Mouse (Mus musculus) lung, embryonic 14.5 days (tissue): ENCODE measurements around the gene Ttyh2. TPM values are rescaled to one million over a fixed set of nuclear protein-coding genes. Genes with fewer than 3 reads are reported as not detected.

Experiments used
- ATAC-seq: fragments of 200-750 bp; cut with Nextera tagmentation; 2 replicates; pipeline ENCODE4 v1.8.0; 2017; ENCODE audit warnings: mild to moderate bottlenecking, moderate TSS enrichment, moderate library complexity; ENCODE audit not compliant: insufficient read depth
- DNase-seq: peaks from one replicate; pipeline ENCODE4 v3.0.0-alpha.2; 2015
- H3K27ac ChIP-seq: fragments of 300-500 bp; sonication (generic); 2 replicates; pipeline ENCODE4 v1.5.1; 2014; ENCODE audit warnings: low read depth, mild to moderate bottlenecking, moderate library complexity
- H3K27me3 ChIP-seq: fragments of 300-500 bp; sonication (generic); 2 replicates; pipeline ENCODE4 v1.6.1; 2014; ENCODE audit warnings: low read length, control low read depth; ENCODE audit not compliant: insufficient read depth
- H3K36me3 ChIP-seq: fragments of 300-500 bp; sonication (generic); 2 replicates; pipeline ENCODE4 v1.6.1; 2014; ENCODE audit warnings: control low read depth; ENCODE audit not compliant: insufficient read depth
- H3K4me1 ChIP-seq: fragments of 300-500 bp; sonication (generic); 2 replicates; pipeline ENCODE4 v1.6.1; 2014; ENCODE audit warnings: antibody characterized with exemption, control low read depth; ENCODE audit not compliant: insufficient read depth
- H3K4me2 ChIP-seq: fragments of 300-500 bp; sonication (generic); 2 replicates; pipeline ENCODE4 v1.6.1; 2014; ENCODE audit warnings: mild to moderate bottlenecking
- H3K4me3 ChIP-seq: fragments of 300-500 bp; sonication (generic); 2 replicates; pipeline ENCODE4 v1.5.1; 2014; ENCODE audit warnings: low read depth, low read length
- H3K9ac ChIP-seq: fragments of 300-500 bp; sonication (generic); 2 replicates; pipeline ENCODE4 v1.6.1; 2014
- H3K9me3 ChIP-seq: fragments of 300-500 bp; sonication (generic); 2 replicates; pipeline ENCODE4 v1.6.1; 2016; ENCODE audit warnings: low read depth, low read length, control low read depth
- CTCF ChIP-seq: IDR thresholded peaks from 2 replicates; pipeline ENCODE4 v1.5.1; 2016; ENCODE audit warnings: antibody characterized with exemption, low read depth
- WGBS: fragments of 180-500 bp; shearing (Covaris S2); extraction: QIAGEN DNeasy Blood & Tissue Kit; methylation state at CpG from one replicate; pipeline ENCODE4 v1.1.7; 2014; 5-methylcytosine and 5-hydroxymethylcytosine counted together
- polyA plus RNA-seq: library from polyadenylated mRNA; unstranded; fragments of >200 nt; fragmentation: Nextera tagmentation; extraction: Ambion mirVana; gene quantifications from 2 replicates; pipeline ENCODE4 v1.2.1, GENCODE M21; 2014

Gene Ttyh2
- polyA plus RNA-seq, 1 experiment from 2014 or later = 13.1 TPM

DNA sequence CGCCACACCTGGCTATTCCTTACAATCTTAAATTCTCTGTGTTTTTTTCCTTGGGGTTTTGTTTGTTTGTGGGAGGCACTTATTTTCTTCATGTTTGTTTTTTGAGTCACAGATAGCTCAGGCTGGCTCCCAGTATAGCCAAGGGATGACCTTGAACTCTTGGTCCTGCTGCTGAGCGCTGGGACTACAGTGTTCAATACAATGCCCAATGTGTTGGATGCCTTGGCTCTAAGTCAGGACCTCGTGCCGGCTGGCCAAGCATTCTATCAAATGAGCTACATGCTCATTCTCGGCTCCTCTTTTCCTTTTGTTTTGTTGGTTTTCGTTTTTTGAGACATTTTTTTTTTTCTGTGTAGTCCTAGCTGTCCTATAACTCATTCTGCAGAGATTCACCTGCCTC, 18.2 kb downstream of the Ttyh2 start:
- no peaks in the 10 kb centered on the region for H3K9me3 ChIP-seq
- H3K4me3 ChIP-seq = no peak overlapping the region
- no peak for ATAC-seq
- no peaks in the 10 kb centered on the region for H3K36me3 ChIP-seq
- no peak overlapping the region for H3K27ac ChIP-seq
- DNase-seq = no peak
- no peak overlapping the region for H3K4me2 ChIP-seq
- no peak for TF ChIP-seq CTCF
- WGBS = 83% methylated on average over 6 of the region's 6 CpGs
- H3K4me1 ChIP-seq = no peaks in the 10 kb centered on the region
- H3K27me3 ChIP-seq = no peaks in the 10 kb centered on the region
- no peak overlapping the region for H3K9ac ChIP-seq

GRCm38 (mm10) chr11:114694451-114694850, 19.2 kb downstream of the Ttyh2 start:
- H3K9me3 ChIP-seq = no peaks in the 10 kb centered on the region
- DNase-seq = no peak
- no peak overlapping the region for H3K27ac ChIP-seq
- no peak for ATAC-seq
- WGBS = 67% methylated on average over 2 of the region's 2 CpGs
- H3K4me2 ChIP-seq = no peak overlapping the region
- TF ChIP-seq CTCF = no peak
- H3K36me3 ChIP-seq = no peaks in the 10 kb centered on the region
- H3K9ac ChIP-seq = no peak overlapping the region
- no peaks in the 10 kb centered on the region for H3K27me3 ChIP-seq
- H3K4me3 ChIP-seq = no peak overlapping the region
- no peaks in the 10 kb centered on the region for H3K4me1 ChIP-seq

GRCm38 (mm10) chr11:114698496-114698895, 23.3 kb downstream of the Ttyh2 start:
- H3K9ac ChIP-seq = no peak overlapping the region
- WGBS = 83% methylated on average over 7 of the region's 7 CpGs
- no peak for DNase-seq
- no peak for ATAC-seq
- H3K27me3 ChIP-seq = no peaks in the 10 kb centered on the region
- H3K4me1 ChIP-seq = no peaks in the 10 kb centered on the region
- H3K4me2 ChIP-seq = no peak overlapping the region
- no peak overlapping the region for H3K27ac ChIP-seq
- no peak for TF ChIP-seq CTCF
- H3K4me3 ChIP-seq = no peak overlapping the region
- no peaks in the 10 kb centered on the region for H3K9me3 ChIP-seq
- H3K36me3 ChIP-seq = no peaks in the 10 kb centered on the region

- no peaks in the 10 kb centered on the region for H3K36me3 ChIP-seq
- H3K27ac ChIP-seq = no peak overlapping the region
- H3K4me2 ChIP-seq = no peak overlapping the region
- DNase-seq (peak; percentile 64), ATAC-seq (peak; percentile 56; the same call in 1 of the 2 replicates)
- TF ChIP-seq CTCF = no peak
- H3K9ac ChIP-seq = no peak overlapping the region
- WGBS = 58% methylated on average over 12 of the region's 12 CpGs
- H3K27me3 ChIP-seq = no peaks in the 10 kb centered on the region
- H3K9me3 ChIP-seq = no peaks in the 10 kb centered on the region
- H3K4me3 ChIP-seq = no peak overlapping the region
- no peaks in the 10 kb centered on the region for H3K4me1 ChIP-seq
Observed at GRCm38 (mm10) chr11:114699511-114699910, 24.3 kb downstream of the Ttyh2 start.

DNA sequence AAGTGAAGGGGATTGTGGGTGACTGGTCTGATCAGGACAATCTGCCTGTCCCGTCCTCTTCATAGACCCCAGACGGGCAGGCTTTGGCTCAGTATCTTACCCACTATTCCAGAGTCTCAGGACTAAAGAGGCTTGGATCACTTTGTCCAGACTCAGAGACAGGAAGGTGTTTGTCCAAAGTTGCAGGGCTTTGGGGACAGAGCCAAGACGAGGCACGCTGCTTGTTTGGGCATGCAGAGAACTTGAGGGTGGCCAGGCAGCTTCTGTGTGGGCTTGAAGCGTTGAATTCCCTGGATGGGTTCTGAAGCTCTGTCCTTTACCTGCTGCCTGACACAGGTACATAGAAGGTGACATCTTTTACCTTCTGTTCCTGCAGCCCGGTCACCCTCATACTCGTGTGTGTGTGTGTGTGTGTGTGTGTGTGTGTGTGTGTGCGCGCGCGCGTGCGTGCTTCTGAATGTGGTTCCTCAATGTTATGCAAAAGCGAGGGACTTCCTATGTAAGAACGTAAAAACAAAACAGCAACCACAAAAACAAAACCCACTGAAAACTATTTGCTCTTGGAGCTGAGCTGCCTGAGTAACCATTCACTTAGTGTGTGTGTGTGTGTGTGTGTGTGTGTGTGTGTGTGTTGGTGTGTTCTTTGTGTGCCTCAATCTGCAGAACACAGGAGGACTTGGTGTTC, 27.2 kb downstream of the Ttyh2 start:
- no peak for ATAC-seq

DNA sequence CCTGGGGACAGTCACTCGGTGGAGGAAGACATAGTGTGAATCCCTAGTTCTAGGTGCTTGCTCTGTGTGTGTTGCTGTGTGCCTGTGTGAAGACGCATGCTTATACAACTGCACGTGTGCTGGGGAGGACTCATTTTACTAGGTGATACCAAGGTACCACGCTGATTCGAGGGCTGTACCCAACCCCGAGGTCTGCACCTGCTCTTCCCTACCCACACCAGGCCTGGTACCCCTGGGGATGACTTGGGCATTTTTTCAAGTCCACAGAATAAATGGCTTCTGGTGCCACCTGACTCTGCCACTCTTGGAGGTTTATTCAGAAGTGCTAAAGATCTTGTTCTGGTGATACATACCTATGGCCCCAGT, 27.7 kb downstream of the Ttyh2 start:
- Histone ChIP-seq H3K9me3 (no peaks in the 10 kb centered on the region), H3K27ac (no peak overlapping the region), H3K4me2 (no peak overlapping the region), H3K9ac (no peak overlapping the region), H3K4me1 (no peaks in the 10 kb centered on the region), H3K27me3 (no peaks in the 10 kb centered on the region), H3K36me3 (no peaks in the 10 kb centered on the region), H3K4me3 (no peak overlapping the region)
- no peak for TF ChIP-seq CTCF
- 78% methylated on average over 6 of the region's 6 CpGs for WGBS
- no peak for ATAC-seq
- DNase-seq = no peak

More for the DNA sequence above, 27.2 kb downstream of the Ttyh2 start:
- no peaks in the 10 kb centered on the region for H3K36me3 ChIP-seq
- no peak overlapping the region for H3K9ac ChIP-seq
- H3K4me3 ChIP-seq = no peak overlapping the region
- 83% methylated on average over 15 of the region's 15 CpGs for WGBS
- no peaks in the 10 kb centered on the region for H3K27me3 ChIP-seq
- H3K27ac ChIP-seq = no peak overlapping the region
- H3K9me3 ChIP-seq = no peaks in the 10 kb centered on the region
- no peaks in the 10 kb centered on the region for H3K4me1 ChIP-seq
- no peak for DNase-seq
- TF ChIP-seq CTCF = no peak
- no peak overlapping the region for H3K4me2 ChIP-seq

- WGBS = 57% methylated on average over 22 of the region's 22 CpGs
- Histone ChIP-seq H3K9ac (no peak overlapping the region), H3K4me1 (no peaks in the 10 kb centered on the region), H3K27ac (no peak overlapping the region), H3K36me3 (no peaks in the 10 kb centered on the region), H3K9me3 (no peaks in the 10 kb centered on the region), H3K4me2 (no peak overlapping the region), H3K4me3 (no peak overlapping the region), H3K27me3 (no peaks in the 10 kb centered on the region)
- ATAC-seq (no peak), DNase-seq (no peak)
- TF ChIP-seq CTCF = no peak
Observed at GRCm38 (mm10) chr11:114704071-114704913, 29.1 kb downstream of the Ttyh2 start.
